Mouse (Mus musculus): ENCODE measurements around the gene Btbd9. TPM values are rescaled to one million over a fixed set of nuclear protein-coding genes. Genes with fewer than 3 reads are reported as not detected.

Btbd9 gene
- total RNA-seq, 2 experiments from 2014 or later: 149 to 174 TPM

- no peak for DNase-seq
Observed at GRCm38 (mm10) chr17:30269136-30270063, 306.9 kb downstream of the Btbd9 start.

GRCm38 (mm10) chr17:30268456-30268855 lies 307.8 kb downstream of the Btbd9 start:
- DNase-seq: no peak

- no peak for DNase-seq
Observed at GRCm38 (mm10) chr17:30267432-30267973, 308.8 kb downstream of the Btbd9 start.

DNA sequence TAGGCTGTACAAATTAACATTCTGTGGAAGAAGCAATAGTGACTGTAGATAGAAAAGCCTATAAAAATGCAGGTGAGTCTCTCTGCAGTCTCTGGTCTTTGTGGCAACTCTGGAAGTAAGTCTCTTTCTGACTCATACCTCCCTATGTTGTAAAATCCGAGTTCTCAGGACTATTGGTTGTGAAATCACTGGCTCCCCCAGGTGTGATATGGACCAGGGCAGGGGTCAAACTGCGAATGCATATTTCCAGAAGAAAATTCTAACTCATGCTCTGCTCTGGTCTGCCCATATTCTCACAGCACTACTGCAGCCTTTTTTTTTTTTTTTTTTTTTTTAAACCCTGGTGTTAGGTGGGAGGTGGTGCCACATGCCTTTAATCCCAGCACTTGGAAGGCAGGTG lies 312.8 kb downstream of the Btbd9 start:
- no peak for DNase-seq

- no peak for DNase-seq
Observed at GRCm38 (mm10) chr17:30262943-30263342, 313.3 kb downstream of the Btbd9 start.

- DNase-seq: no peak
Observed at GRCm38 (mm10) chr17:30262440-30262839, 313.8 kb downstream of the Btbd9 start.

DNA sequence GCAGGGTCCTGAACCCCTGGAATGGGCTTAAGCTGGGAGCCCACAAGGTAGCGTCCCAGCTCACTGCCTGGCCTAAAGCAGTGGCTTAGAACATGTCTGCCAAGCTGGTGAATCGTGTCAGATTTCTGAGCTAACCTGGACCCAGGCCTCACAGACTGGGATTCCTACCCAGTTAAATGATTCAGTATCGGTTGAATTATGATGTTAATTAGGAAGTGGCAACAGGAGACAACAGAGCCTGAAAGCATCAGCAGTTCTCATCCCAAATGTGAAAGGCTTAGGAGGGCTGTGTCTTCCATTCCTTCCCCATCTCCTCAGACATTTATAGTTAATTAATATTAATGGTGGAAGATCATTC lies 314.3 kb downstream of the Btbd9 start:
- no peak for DNase-seq

GRCm38 (mm10) chr17:30261307-30261982 lies 314.8 kb downstream of the Btbd9 start:
- DNase-seq: no peak

GRCm38 (mm10) chr17:30260641-30261306 lies 315.5 kb downstream of the Btbd9 start:
- no peak for DNase-seq

- no peak for DNase-seq
Observed at GRCm38 (mm10) chr17:30259938-30260337, 316.4 kb downstream of the Btbd9 start.

- no peak for DNase-seq
Observed at GRCm38 (mm10) chr17:30258480-30258879, 317.8 kb downstream of the Btbd9 start.

GRCm38 (mm10) chr17:30255928-30256560 lies 320.2 kb downstream of the Btbd9 start:
- no peak for DNase-seq

- DNase-seq: no peak
Observed at GRCm38 (mm10) chr17:30253924-30254323, 322.4 kb downstream of the Btbd9 start.

GRCm38 (mm10) chr17:30253028-30253427 lies 323.3 kb downstream of the Btbd9 start:
- no peak for DNase-seq

- no peak for DNase-seq
Observed at GRCm38 (mm10) chr17:30245308-30245706, 331.0 kb downstream of the Btbd9 start.

GRCm38 (mm10) chr17:30244651-30245307 lies 331.5 kb downstream of the Btbd9 start:
- no peak for DNase-seq

DNA sequence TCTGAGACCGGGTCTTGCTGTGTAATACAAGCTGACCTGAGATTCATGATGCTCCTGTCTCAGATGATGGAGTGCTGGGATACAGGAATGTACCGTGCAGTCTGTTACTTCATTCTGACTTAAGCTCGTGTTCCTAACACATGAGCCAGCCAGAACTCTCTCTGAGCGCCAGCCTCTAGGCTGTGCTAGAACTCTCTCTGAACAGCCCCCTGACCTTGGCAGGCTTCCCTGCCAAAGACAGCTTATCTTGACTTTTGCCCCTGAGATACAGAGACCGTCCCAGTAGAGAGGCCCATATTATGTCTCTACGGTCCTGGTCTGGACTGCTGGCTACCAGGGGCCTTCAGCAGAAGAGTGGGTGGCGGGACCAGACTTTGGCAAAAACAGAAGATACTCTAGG lies 332.7 kb downstream of the Btbd9 start:
- DNase-seq: no peak

DNA sequence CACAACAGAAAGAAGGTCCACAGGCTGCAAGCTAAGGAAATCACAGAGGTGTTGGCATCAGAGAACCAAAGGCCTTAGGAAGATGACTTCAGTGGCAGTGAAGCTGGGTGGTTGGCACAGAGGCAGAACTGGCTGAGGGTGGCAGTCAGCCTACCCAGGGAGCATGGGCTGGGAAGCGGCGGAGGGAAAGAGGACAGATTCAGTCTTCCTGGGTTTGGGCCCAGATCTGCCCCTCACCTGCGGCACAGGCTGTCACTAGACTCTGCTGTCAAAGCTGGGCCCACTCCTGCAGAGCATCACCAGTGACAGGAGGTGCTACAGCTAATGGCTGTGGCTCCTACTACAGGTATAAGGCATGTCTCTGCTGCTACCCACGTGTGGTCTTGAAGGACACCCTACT lies 333.6 kb downstream of the Btbd9 start:
- DNase-seq: no peak

DNA sequence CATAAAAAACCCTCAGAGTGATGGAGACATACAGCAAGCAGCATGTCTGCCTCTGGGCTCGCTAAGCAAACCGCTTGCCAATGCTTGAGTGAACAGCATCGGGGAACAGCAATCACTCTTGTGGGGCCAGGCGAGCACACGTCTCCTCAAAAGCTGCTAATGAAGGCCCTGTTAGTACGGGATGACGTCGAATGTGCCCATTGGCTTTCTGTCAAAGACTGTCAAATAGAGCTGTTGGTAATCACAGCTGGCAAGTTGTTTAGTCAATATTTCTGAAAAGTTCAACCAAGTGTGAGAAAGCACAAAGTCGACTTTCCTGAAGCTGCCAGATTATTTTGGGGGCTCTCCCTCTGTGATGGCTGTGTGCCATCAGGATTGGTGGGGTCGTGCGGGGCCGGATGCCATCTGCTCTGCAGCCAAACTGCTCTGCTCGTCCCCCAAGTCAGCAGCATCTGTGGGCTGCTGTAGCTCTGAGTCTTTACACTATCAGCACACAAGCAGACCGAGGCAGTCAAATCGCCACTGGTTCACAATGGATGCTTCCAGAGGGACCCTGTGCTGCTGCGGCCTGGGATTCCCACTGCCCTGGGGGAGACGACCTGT lies 334.5 kb downstream of the Btbd9 start:
- no peak for DNase-seq

DNA sequence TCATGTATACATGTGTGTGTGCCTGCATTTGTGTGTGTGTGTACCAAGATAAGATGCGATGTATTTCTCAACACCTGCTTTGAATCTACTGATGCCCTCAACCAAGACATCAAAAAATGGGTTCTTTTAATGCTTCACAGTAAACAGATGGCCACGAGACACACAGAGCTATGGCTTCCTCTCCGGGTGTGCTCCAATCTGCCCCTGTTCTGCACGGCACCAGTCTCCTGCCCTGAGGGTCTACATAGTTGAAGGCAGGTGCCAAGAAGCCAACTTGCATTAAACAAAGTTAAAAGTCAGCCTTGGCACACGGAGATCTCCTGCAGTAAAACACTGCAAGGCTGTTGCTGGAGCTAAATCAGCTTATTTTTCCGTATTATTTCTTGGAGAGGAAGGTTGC lies 335.2 kb downstream of the Btbd9 start:
- DNase-seq: no peak

DNA sequence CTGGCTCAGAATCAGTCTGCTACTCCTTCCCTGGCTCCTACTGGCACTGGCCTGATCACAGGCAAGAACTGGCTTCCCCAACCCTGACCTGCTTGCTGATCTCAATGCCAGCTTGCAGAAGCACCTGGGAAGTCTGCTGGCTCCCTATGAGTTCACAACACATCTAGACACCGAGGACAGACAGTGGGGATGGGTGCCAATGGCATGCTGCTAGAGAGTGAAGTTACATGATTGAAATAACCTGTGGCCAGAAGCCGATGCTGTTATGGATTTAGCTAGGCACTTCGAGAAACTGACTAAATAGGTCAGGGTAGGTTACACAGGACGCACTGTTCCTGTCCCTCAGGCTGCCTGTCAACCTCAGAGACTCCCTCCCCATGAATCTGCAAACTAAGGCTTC lies 335.6 kb downstream of the Btbd9 start:
- no peak for DNase-seq

- DNase-seq: no peak
Observed at GRCm38 (mm10) chr17:30239458-30239857, 336.8 kb downstream of the Btbd9 start.
